Mouse (Mus musculus): ENCODE results near the gene Tmem253. TPM values are rescaled to one million over a fixed set of nuclear protein-coding genes. Genes with fewer than 3 reads are reported as not detected.
A peak's percentile ranks its signal among the peaks of the same experiment; 100 is the strongest.

Tmem253 gene
- polyA plus RNA-seq, 1 experiment = not detected

GRCm38 (mm10) chr14:51987177-51987576, 28.3 kb upstream of the Tmem253 start:
- peaks cover 6% of the 10 kb centered on the region for H3K27me3 ChIP-seq (ENCODE audit: control insufficient read depth)
- TF ChIP-seq TAL1 (IDR thresholded peaks at IDR 0.05; ENCODE audit: low read length) = no peak
- no peak for TF ChIP-seq GATA1 (IDR thresholded peaks at IDR 0.05; ENCODE audit: low read length)
- peak overlapping the region; percentile 10 for H3K4me3 ChIP-seq (replicated peaks)
- peaks cover 57% of the 10 kb centered on the region for H3K4me1 ChIP-seq (ENCODE audit: control insufficient read depth)
- no peaks in the 10 kb centered on the region for H3K9me3 ChIP-seq (ENCODE audit: control insufficient read depth, low read length)
- peaks cover 45% of the 10 kb centered on the region for H3K36me3 ChIP-seq (ENCODE audit: control insufficient read depth)

- H3K4me1 ChIP-seq (ENCODE audit: control insufficient read depth) = peaks cover 53% of the 10 kb centered on the region
- H3K27me3 ChIP-seq (ENCODE audit: control insufficient read depth) = peaks cover 6% of the 10 kb centered on the region
- H3K4me3 ChIP-seq (replicated peaks) = no peak overlapping the region
- TF ChIP-seq GATA1 (IDR thresholded peaks at IDR 0.05; ENCODE audit: low read length) (no peak), TAL1 (IDR thresholded peaks at IDR 0.05; ENCODE audit: low read length) (no peak)
- peaks cover 52% of the 10 kb centered on the region for H3K36me3 ChIP-seq (ENCODE audit: control insufficient read depth)
- H3K9me3 ChIP-seq (ENCODE audit: control insufficient read depth, low read length) = no peaks in the 10 kb centered on the region
These were observed 26.7 kb upstream of the Tmem253 start for GRCm38 (mm10) chr14:51988731-51989130.

- Histone ChIP-seq H3K4me3 (replicated peaks) (no peak overlapping the region), H3K9me3 (ENCODE audit: control insufficient read depth, low read length) (no peaks in the 10 kb centered on the region), H3K27me3 (ENCODE audit: control insufficient read depth) (no peaks in the 10 kb centered on the region), H3K36me3 (ENCODE audit: control insufficient read depth) (peaks cover 58% of the 10 kb centered on the region), H3K4me1 (ENCODE audit: control insufficient read depth) (peaks cover 51% of the 10 kb centered on the region)
- TF ChIP-seq TAL1 (IDR thresholded peaks at IDR 0.05; ENCODE audit: low read length) (no peak), GATA1 (IDR thresholded peaks at IDR 0.05; ENCODE audit: low read length) (no peak)
These were observed 25.9 kb upstream of the Tmem253 start for GRCm38 (mm10) chr14:51989461-51989970.

- Histone ChIP-seq H3K36me3 (ENCODE audit: control insufficient read depth) (peaks cover 78% of the 10 kb centered on the region), H3K27me3 (ENCODE audit: control insufficient read depth) (no peaks in the 10 kb centered on the region), H3K9me3 (ENCODE audit: control insufficient read depth, low read length) (no peaks in the 10 kb centered on the region), H3K4me1 (ENCODE audit: control insufficient read depth) (peaks cover 21% of the 10 kb centered on the region), H3K4me3 (replicated peaks) (no peak overlapping the region)
- no peak for TF ChIP-seq GATA1 (IDR thresholded peaks at IDR 0.05; ENCODE audit: low read length)
These were observed 21.0 kb upstream of the Tmem253 start for GRCm38 (mm10) chr14:51994453-51994852.

GRCm38 (mm10) chr14:51995219-51995871, 20.1 kb upstream of the Tmem253 start:
- Histone ChIP-seq H3K36me3 (ENCODE audit: control insufficient read depth) (peaks cover 77% of the 10 kb centered on the region), H3K4me3 (replicated peaks) (no peak overlapping the region), H3K27me3 (ENCODE audit: control insufficient read depth) (no peaks in the 10 kb centered on the region), H3K4me1 (ENCODE audit: control insufficient read depth) (peaks cover 19% of the 10 kb centered on the region), H3K9me3 (ENCODE audit: control insufficient read depth, low read length) (no peaks in the 10 kb centered on the region)
- TF ChIP-seq TAL1 (IDR thresholded peaks at IDR 0.05; ENCODE audit: low read length) (no peak), GATA1 (IDR thresholded peaks at IDR 0.05; ENCODE audit: low read length) (no peak)

- Histone ChIP-seq H3K27me3 (ENCODE audit: control insufficient read depth) (no peaks in the 10 kb centered on the region), H3K36me3 (ENCODE audit: control insufficient read depth) (peaks cover 73% of the 10 kb centered on the region), H3K4me1 (ENCODE audit: control insufficient read depth) (peaks cover 19% of the 10 kb centered on the region), H3K4me3 (replicated peaks) (no peak overlapping the region), H3K9me3 (ENCODE audit: control insufficient read depth, low read length) (no peaks in the 10 kb centered on the region)
- TF ChIP-seq GATA1 (IDR thresholded peaks at IDR 0.05; ENCODE audit: low read length) (no peak), TAL1 (IDR thresholded peaks at IDR 0.05; ENCODE audit: low read length) (no peak)
These were observed 19.1 kb upstream of the Tmem253 start for GRCm38 (mm10) chr14:51996231-51996841.

GRCm38 (mm10) chr14:51996866-51997265, 18.6 kb upstream of the Tmem253 start:
- Histone ChIP-seq H3K36me3 (ENCODE audit: control insufficient read depth) (peaks cover 68% of the 10 kb centered on the region), H3K9me3 (ENCODE audit: control insufficient read depth, low read length) (no peaks in the 10 kb centered on the region), H3K4me3 (replicated peaks) (no peak overlapping the region), H3K4me1 (ENCODE audit: control insufficient read depth) (peaks cover 19% of the 10 kb centered on the region), H3K27me3 (ENCODE audit: control insufficient read depth) (no peaks in the 10 kb centered on the region)
- TF ChIP-seq TAL1 (IDR thresholded peaks at IDR 0.05; ENCODE audit: low read length) (no peak), GATA1 (IDR thresholded peaks at IDR 0.05; ENCODE audit: low read length) (no peak)

GRCm38 (mm10) chr14:51997483-51997882, 18.0 kb upstream of the Tmem253 start:
- Histone ChIP-seq H3K9me3 (ENCODE audit: control insufficient read depth, low read length) (no peaks in the 10 kb centered on the region), H3K27me3 (ENCODE audit: control insufficient read depth) (no peaks in the 10 kb centered on the region), H3K36me3 (ENCODE audit: control insufficient read depth) (peaks cover 69% of the 10 kb centered on the region), H3K4me1 (ENCODE audit: control insufficient read depth) (peaks cover 19% of the 10 kb centered on the region), H3K4me3 (replicated peaks) (no peak overlapping the region)
- TF ChIP-seq GATA1 (IDR thresholded peaks at IDR 0.05; ENCODE audit: low read length) (no peak), TAL1 (IDR thresholded peaks at IDR 0.05; ENCODE audit: low read length) (no peak)

GRCm38 (mm10) chr14:52003981-52004495, 11.4 kb upstream of the Tmem253 start:
- TF ChIP-seq GATA1 (IDR thresholded peaks at IDR 0.05; ENCODE audit: low read length) = no peak
- TF ChIP-seq TAL1 (IDR thresholded peaks at IDR 0.05; ENCODE audit: low read length) = no peak
- no peak overlapping the region for H3K4me3 ChIP-seq (replicated peaks)
- peaks cover 5% of the 10 kb centered on the region for H3K4me1 ChIP-seq (ENCODE audit: control insufficient read depth)
- H3K9me3 ChIP-seq (ENCODE audit: control insufficient read depth, low read length) = no peaks in the 10 kb centered on the region
- no peaks in the 10 kb centered on the region for H3K27me3 ChIP-seq (ENCODE audit: control insufficient read depth)
- peaks cover 79% of the 10 kb centered on the region for H3K36me3 ChIP-seq (ENCODE audit: control insufficient read depth)

All from erythroblast, embryonic 14.5 days (primary cell).